Comparison of ENCODE assay signal across 9 mouse cellular contexts in the genomic region with DNA sequence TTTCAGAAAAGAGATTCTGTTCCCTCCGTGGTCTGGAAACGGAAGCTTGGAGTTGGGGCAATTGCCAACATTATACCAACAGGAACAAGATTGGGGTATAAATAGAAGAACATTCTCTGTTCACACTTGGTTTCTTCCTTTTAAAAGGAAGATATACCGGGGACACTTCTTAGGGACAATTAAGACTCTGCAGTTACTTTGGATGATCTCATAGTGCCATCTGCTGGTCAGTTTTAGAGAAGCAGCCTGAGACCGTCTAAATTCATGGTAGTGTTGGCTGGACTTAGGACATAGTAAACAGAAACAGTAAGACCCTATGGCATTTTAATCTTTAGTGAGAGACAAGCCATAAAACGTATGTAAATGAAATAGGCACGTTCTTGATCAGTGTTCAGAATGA. TPM values are rescaled to one million over a fixed set of nuclear protein-coding genes. Genes with fewer than 3 reads are reported as not detected.
DNase-seq lines count a peak whose midpoint lies in the region; ATAC-seq lines count a peak whose summit lies in the region.
"Had no signal": no experiment of that assay in that cellular context is flagged by ENCODE, and none has a peak within 500 bp of the region (broad histone marks: within the 10 kb centered on the region; RNA-seq: fewer than 3 reads in every experiment).

No protein-coding gene starts in this region.

- WGBS in liver, embryonic 11.5 days, result 30% methylated on average over 6 of the region's 6 CpGs
- 30% methylated on average over 6 of the region's 6 CpGs for WGBS in hindbrain, embryonic 12.5 days

- H3K27me3 ChIP-seq in liver, embryonic 11.5 days (replicated peaks; ENCODE audit: control insufficient read depth, insufficient read depth, low read length), result no peaks in the 10 kb centered on the region
- H3K27me3 ChIP-seq in hindbrain, embryonic 12.5 days, result no peaks in the 10 kb centered on the region
- H3K27me3 ChIP-seq: embryonic facial prominence, embryonic 15.5 days had no signal

- DNase-seq in liver (peak; percentile 29), NIH3T3 (ENCODE audit: low read depth) (peak; percentile 75)
- DNase-seq in liver, embryonic 11.5 days (ENCODE audit: low spot score), result no peak
- DNase-seq in left cerebral cortex, postnatal 14 days (ENCODE audit: low spot score in 2 of 2), result peak; percentile 83 to 84
- peak; percentile 9 to 14 for DNase-seq in natural killer cell, adult 2 months (ENCODE audit: low spot score in 2 of 2)
- DNase-seq in urinary bladder, adult 18-20 months (ENCODE audit: low spot score in 2 of 2), result no peak

- H3K36me3 ChIP-seq in liver, embryonic 11.5 days (ENCODE audit: control insufficient read depth, insufficient read depth, low read length), result no peaks in the 10 kb centered on the region
- peaks cover 55% of the 10 kb centered on the region for H3K36me3 ChIP-seq in hindbrain, embryonic 12.5 days
- H3K36me3 ChIP-seq: embryonic facial prominence, embryonic 15.5 days had no signal

- no peak for ATAC-seq in liver, embryonic 11.5 days (replicated peaks; ENCODE audit: low FRiP score)
- peak; percentile 92 for ATAC-seq in common myeloid progenitor, adult 5-6 weeks (replicated peaks; ENCODE audit: low read depth, poor library complexity, severe bottlenecking)
- ATAC-seq in hindbrain, embryonic 12.5 days (ENCODE audit: low FRiP score), result 0 out of 2 replicates have a peak, but pooled peaks have one; percentile 41

- H3K9ac ChIP-seq in liver, embryonic 11.5 days (ENCODE audit: low read depth, low read length), result no peak overlapping the region
- H3K9ac ChIP-seq in hindbrain, embryonic 12.5 days, result no peak overlapping the region
- H3K9ac ChIP-seq: embryonic facial prominence, embryonic 15.5 days had no signal

- H3K4me2 ChIP-seq in liver, embryonic 11.5 days, result no peak overlapping the region
- H3K4me2 ChIP-seq in hindbrain, embryonic 12.5 days (replicated peaks), result no peak overlapping the region
- H3K4me2 ChIP-seq: embryonic facial prominence, embryonic 15.5 days had no signal

- no peaks in the 10 kb centered on the region for H3K4me1 ChIP-seq in liver, embryonic 11.5 days (replicated peaks; ENCODE audit: control insufficient read depth, insufficient read depth, low read length)
- no peaks in the 10 kb centered on the region for H3K4me1 ChIP-seq in hindbrain, embryonic 12.5 days
- H3K4me1 ChIP-seq: embryonic facial prominence, embryonic 15.5 days had no signal

- H3K9me3 ChIP-seq in liver, embryonic 11.5 days (ENCODE audit: control insufficient read depth, low read length), result no peaks in the 10 kb centered on the region
- H3K9me3 ChIP-seq in hindbrain, embryonic 12.5 days (replicated peaks), result no peaks in the 10 kb centered on the region
- H3K9me3 ChIP-seq: embryonic facial prominence, embryonic 15.5 days had no signal

- no peak overlapping the region for H3K4me3 ChIP-seq in liver, embryonic 11.5 days (ENCODE audit: low read depth, low read length)
- H3K4me3 ChIP-seq in hindbrain, embryonic 12.5 days, result no peak overlapping the region
- H3K4me3 ChIP-seq: embryonic facial prominence, embryonic 15.5 days had no signal

- no peak overlapping the region for H3K27ac ChIP-seq in liver, embryonic 11.5 days (ENCODE audit: low read depth, low read length)
- no peak overlapping the region for H3K27ac ChIP-seq in hindbrain, embryonic 12.5 days
- H3K27ac ChIP-seq: embryonic facial prominence, embryonic 15.5 days had no signal

- intact Hi-C loops in left cerebral cortex, postnatal 14 days (cut with DNase I), result loop anchor here (5.0 to 10.0 kb wide), 2 partner anchors 76 to 213 kb away; partner anchors contain the start of gene Tub

RNA-seq across cellular contexts. Expression of gene Ric3, which starts 54.9 kb away (rescaled TPM):
- polyA plus RNA-seq in liver, embryonic 11.5 days (2014; fragmentation: Nextera tagmentation; extraction: Ambion mirVana), result 1.3 and 2.2 TPM in 2 replicates
- total RNA-seq in common myeloid progenitor, adult 5-6 weeks (2017), result 1.6 and 3.1 TPM in 2 replicates
- 21.9 and 23.5 TPM in 2 replicates for polyA plus RNA-seq in hindbrain, embryonic 12.5 days (2016; fragmentation: Nextera tagmentation; extraction: Ambion mirVana)
- total RNA-seq in left cerebral cortex, postnatal 14 days (2021), result 10 to 100 TPM; 49.3 to 53.5 TPM

Comparison
In these comparisons a context has a peak if more than half of its experiments do, and no peak if none do; other contexts are left out.
1. DNase-seq: peak in liver (single experiment), NIH3T3 (single experiment), left cerebral cortex, postnatal 14 days (2 of 2) and natural killer cell, adult 2 months (2 of 2); none in liver, embryonic 11.5 days (single experiment) and urinary bladder, adult 18-20 months (0 of 2).
2. RNA of gene Ric3, which starts 54.9 kb away (total RNA-seq): 49.3 to 53.5 TPM in left cerebral cortex, postnatal 14 days; 1.6 to 3.1 TPM in common myeloid progenitor, adult 5-6 weeks; every median in the first group is over 10 times any median in the second.